Mouse (Mus musculus): Measurements from ENCODE around the gene Brdt.

DNA sequence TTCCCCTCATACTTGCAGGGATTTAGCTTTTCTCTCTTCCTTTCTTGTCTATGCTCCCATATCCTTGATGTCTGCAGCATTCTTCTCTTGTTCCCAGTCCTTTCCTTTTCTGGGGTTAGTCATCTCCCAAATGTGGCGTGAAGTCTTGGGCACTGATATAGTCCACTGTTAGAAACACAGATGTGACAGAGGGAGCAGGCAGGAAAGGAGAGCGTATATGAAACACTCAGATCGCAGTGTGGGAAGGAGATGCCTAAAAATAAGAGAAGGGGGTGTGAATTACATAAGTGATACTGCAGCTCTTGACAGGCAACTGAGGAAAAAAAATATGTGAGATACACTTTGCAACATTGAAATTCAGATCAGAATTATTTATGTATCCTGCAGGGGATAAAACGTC is 74.4 kb downstream of the Brdt start:
- no peak for TF ChIP-seq CTCF (IDR thresholded peaks at IDR 0.05; ENCODE audit: control insufficient read depth, insufficient read depth, insufficient replicate concordance, low read depth, low read length)
- no peak for TF ChIP-seq POLR2A (IDR thresholded peaks at IDR 0.05; ENCODE audit: control insufficient read depth, low read depth, low read length)

All from testis, adult 2 months (tissue).